Mouse (Mus musculus): ENCODE data around the gene Kcna7.

DNA sequence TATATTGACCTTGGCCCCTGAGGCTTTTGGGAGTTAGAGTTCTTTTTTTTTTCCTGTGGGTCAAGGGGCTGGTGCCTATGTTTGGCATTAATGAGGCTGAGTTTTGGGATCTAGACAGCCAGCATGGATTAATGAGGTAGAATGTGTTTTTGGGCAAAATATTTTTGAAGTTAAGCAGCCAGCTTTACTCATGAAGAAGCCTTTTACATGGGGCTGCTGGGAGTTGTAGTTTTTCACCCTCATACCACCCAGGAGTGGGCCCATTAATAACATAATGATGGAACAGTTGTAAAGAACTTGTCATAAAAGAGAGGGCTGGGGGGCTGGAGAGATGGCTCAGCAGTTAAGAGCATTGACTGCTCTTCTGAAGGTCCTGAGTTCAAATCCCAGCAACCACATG, 41.1 kb downstream of the Kcna7 start:
- no peak for TF ChIP-seq CTCF (IDR thresholded peaks at IDR 0.05; ENCODE audit: low read depth, low read length)
- no peak for TF ChIP-seq POLR2A (IDR thresholded peaks at IDR 0.05; ENCODE audit: borderline replicate concordance, low read depth, low read length)
